Mouse (Mus musculus): ENCODE data around the gene Fxn. TPM values are rescaled to one million over a fixed set of nuclear protein-coding genes. Genes with fewer than 3 reads are reported as not detected.

Fxn gene
- total RNA-seq (2021), result 10 to 100 TPM; 19.6 to 20.2 TPM
- long read RNA-seq, experiment 1, transcript Fxn-201 (5 exons, 1,114 nt), result major isoform, 92 of 95 reads
- long read RNA-seq, experiment 1, partial matches to known transcripts, result 2 of 95 reads
- long read RNA-seq, experiment 1, other reads (novel, unspliced or antisense), result 1 of 95 reads
- long read RNA-seq, experiment 2, transcript Fxn-201 (5 exons, 1,114 nt), result major isoform, 68 of 72 reads
- long read RNA-seq, experiment 2, partial matches to known transcripts, result 2 of 72 reads
- long read RNA-seq, experiment 2, other reads (novel, unspliced or antisense), result 2 of 72 reads

GRCm38 (mm10) chr19:24280601-24281228 is at the start of gene Fxn:
TSS of gene Fxn (minus strand) at chr19:24280605.
- DNase-seq, result peak; percentile 13

- no peak for DNase-seq
Measured at GRCm38 (mm10) chr19:24327921-24328320, 47.5 kb upstream of the Fxn start.

- DNase-seq, result no peak
Measured at GRCm38 (mm10) chr19:24326969-24327368, 46.6 kb upstream of the Fxn start.

GRCm38 (mm10) chr19:24325692-24326091 is 45.3 kb upstream of the Fxn start:
- no peak for DNase-seq

- DNase-seq, result no peak
Measured at GRCm38 (mm10) chr19:24323841-24324613, 43.6 kb upstream of the Fxn start.

GRCm38 (mm10) chr19:24321900-24322311 is 41.5 kb upstream of the Fxn start:
- DNase-seq, result no peak

- no peak for DNase-seq
Measured at GRCm38 (mm10) chr19:24321211-24321899, 41.0 kb upstream of the Fxn start.

- no peak for DNase-seq
Measured at GRCm38 (mm10) chr19:24318172-24318571, 37.8 kb upstream of the Fxn start.

- DNase-seq, result no peak
Measured at GRCm38 (mm10) chr19:24317731-24318130, 37.3 kb upstream of the Fxn start.

- no peak for DNase-seq
Measured at GRCm38 (mm10) chr19:24317038-24317591, 36.7 kb upstream of the Fxn start.

- no peak for DNase-seq
Measured at GRCm38 (mm10) chr19:24316060-24316725, 35.8 kb upstream of the Fxn start.

- DNase-seq, result no peak
Measured at GRCm38 (mm10) chr19:24315234-24315633, 34.8 kb upstream of the Fxn start.

- no peak for DNase-seq
Measured at GRCm38 (mm10) chr19:24314676-24315075, 34.3 kb upstream of the Fxn start.

- DNase-seq, result no peak
Measured at GRCm38 (mm10) chr19:24312556-24313342, 32.3 kb upstream of the Fxn start.

- no peak for DNase-seq
Measured at GRCm38 (mm10) chr19:24312046-24312445, 31.6 kb upstream of the Fxn start.

- peak; percentile 62 for DNase-seq
Measured at GRCm38 (mm10) chr19:24308305-24308705, 27.9 kb upstream of the Fxn start.

GRCm38 (mm10) chr19:24307271-24308221 is 27.1 kb upstream of the Fxn start:
- DNase-seq, result no peak

- DNase-seq, result no peak
Measured at GRCm38 (mm10) chr19:24306351-24306750, 25.9 kb upstream of the Fxn start.

- no peak for DNase-seq
Measured at GRCm38 (mm10) chr19:24302198-24302597, 21.8 kb upstream of the Fxn start.

- DNase-seq, result no peak
Measured at GRCm38 (mm10) chr19:24301768-24302148, 21.4 kb upstream of the Fxn start.
